Mouse (Mus musculus): ENCODE data around the gene Pnpla6. TPM values are rescaled to one million over a fixed set of nuclear protein-coding genes. Genes with fewer than 3 reads are reported as not detected.

Gene Pnpla6
- polyA plus RNA-seq, 1 experiment from 2014 or later: 6.4 TPM

- Histone ChIP-seq H3K27me3 (ENCODE audit: insufficient read depth, low read length) (peaks cover 7% of the 10 kb centered on the region; the same call in 1 of the 2 replicates), H3K4me2 (ENCODE audit: low read depth, low read length) (peak overlapping the region; percentile 48; the same call in 1 of the 2 replicates), H3K4me1 (ENCODE audit: insufficient read depth) (0 out of 2 replicates have a peak, but pooled peaks cover 3% of the 10 kb centered on the region), H3K9ac (replicated peaks) (no peak overlapping the region), H3K36me3 (replicated peaks; ENCODE audit: insufficient read depth, low read length) (no peaks in the 10 kb centered on the region), H3K27ac (ENCODE audit: low read depth) (no peak overlapping the region), H3K9me3 (ENCODE audit: low read length) (no peaks in the 10 kb centered on the region), H3K4me3 (ENCODE audit: low read depth, low read length) (no peak overlapping the region)
- 27% methylated on average over 37 of the region's 37 CpGs for WGBS (ENCODE audit: insufficient replicate concordance)
- ATAC-seq: peak; percentile 19; the same call in 1 of the 2 replicates
- no peak for TF ChIP-seq CTCF (IDR thresholded peaks at IDR 0.05; ENCODE audit: low read depth)
- no peak for TF ChIP-seq EP300 (IDR thresholded peaks at IDR 0.05; ENCODE audit: low read depth)
- DNase-seq: no peak
Observed at GRCm38 (mm10) chr8:3475715-3476429, 39.3 kb upstream of the Pnpla6 start.

GRCm38 (mm10) chr8:3480221-3480785 is 34.9 kb upstream of the Pnpla6 start:
- Histone ChIP-seq H3K36me3 (replicated peaks; ENCODE audit: insufficient read depth, low read length) (no peaks in the 10 kb centered on the region), H3K4me2 (ENCODE audit: low read depth, low read length) (no peak overlapping the region), H3K27ac (ENCODE audit: low read depth) (no peak overlapping the region), H3K27me3 (ENCODE audit: insufficient read depth, low read length) (peaks cover 7% of the 10 kb centered on the region; the same call in 1 of the 2 replicates), H3K9me3 (ENCODE audit: low read length) (no peaks in the 10 kb centered on the region), H3K4me1 (ENCODE audit: insufficient read depth) (0 out of 2 replicates have a peak, but pooled peaks cover 9% of the 10 kb centered on the region), H3K4me3 (ENCODE audit: low read depth, low read length) (no peak overlapping the region), H3K9ac (replicated peaks) (no peak overlapping the region)
- 63% methylated on average over 4 of the region's 4 CpGs for WGBS (ENCODE audit: insufficient replicate concordance)
- ATAC-seq (no peak), DNase-seq (no peak)
- TF ChIP-seq EP300 (IDR thresholded peaks at IDR 0.05; ENCODE audit: low read depth) (no peak), CTCF (IDR thresholded peaks at IDR 0.05; ENCODE audit: low read depth) (no peak)

- Histone ChIP-seq H3K9me3 (ENCODE audit: low read length) (no peaks in the 10 kb centered on the region), H3K4me3 (ENCODE audit: low read depth, low read length) (no peak overlapping the region), H3K27me3 (ENCODE audit: insufficient read depth, low read length) (peaks cover 3% of the 10 kb centered on the region; the same call in 1 of the 2 replicates), H3K27ac (ENCODE audit: low read depth) (no peak overlapping the region), H3K36me3 (replicated peaks; ENCODE audit: insufficient read depth, low read length) (no peaks in the 10 kb centered on the region), H3K9ac (replicated peaks) (no peak overlapping the region), H3K4me1 (ENCODE audit: insufficient read depth) (0 out of 2 replicates have a peak, but pooled peaks cover 9% of the 10 kb centered on the region), H3K4me2 (ENCODE audit: low read depth, low read length) (no peak overlapping the region)
- WGBS (ENCODE audit: insufficient replicate concordance): 52% methylated on average over 5 of the region's 5 CpGs
- TF ChIP-seq EP300 (IDR thresholded peaks at IDR 0.05; ENCODE audit: low read depth) (no peak), CTCF (IDR thresholded peaks at IDR 0.05; ENCODE audit: low read depth) (no peak)
- DNase-seq (no peak), ATAC-seq (peak; percentile 70)
Observed at GRCm38 (mm10) chr8:3481605-3482004, 33.6 kb upstream of the Pnpla6 start.

DNA sequence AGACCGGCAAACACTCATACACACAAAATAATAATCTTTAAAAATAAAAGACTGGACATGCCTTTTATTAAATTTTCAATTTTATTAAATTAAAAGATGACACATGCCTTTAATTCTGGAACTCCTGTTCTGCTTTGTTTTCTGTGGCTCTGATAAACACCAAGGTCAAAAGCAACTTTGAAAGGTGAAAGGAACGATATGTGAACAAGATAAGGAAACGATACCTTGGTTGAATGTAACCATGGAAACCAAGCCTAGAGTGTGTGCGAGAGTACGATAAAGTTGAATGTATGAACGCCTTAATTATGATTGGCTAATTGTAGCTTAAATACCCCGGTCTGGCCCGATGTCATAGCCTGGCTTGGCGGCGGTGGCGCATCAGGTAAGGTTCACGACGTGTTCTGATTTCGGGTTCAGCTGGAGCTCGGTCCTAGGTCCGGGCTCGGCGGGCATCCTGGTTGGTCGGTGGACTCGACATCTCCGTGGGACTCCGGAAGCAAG is 32.9 kb upstream of the Pnpla6 start:
- Histone ChIP-seq H3K4me1 (ENCODE audit: insufficient read depth) (0 out of 2 replicates have a peak, but pooled peaks cover 9% of the 10 kb centered on the region), H3K4me3 (ENCODE audit: low read depth, low read length) (no peak overlapping the region), H3K4me2 (ENCODE audit: low read depth, low read length) (no peak overlapping the region), H3K27me3 (ENCODE audit: insufficient read depth, low read length) (peaks cover 3% of the 10 kb centered on the region; the same call in 1 of the 2 replicates), H3K27ac (ENCODE audit: low read depth) (no peak overlapping the region), H3K9me3 (ENCODE audit: low read length) (no peaks in the 10 kb centered on the region), H3K36me3 (replicated peaks; ENCODE audit: insufficient read depth, low read length) (no peaks in the 10 kb centered on the region), H3K9ac (replicated peaks) (no peak overlapping the region)
- ATAC-seq (no peak), DNase-seq (no peak)
- 82% methylated on average over 22 of the region's 22 CpGs for WGBS (ENCODE audit: insufficient replicate concordance)
- TF ChIP-seq EP300 (IDR thresholded peaks at IDR 0.05; ENCODE audit: low read depth): no peak

GRCm38 (mm10) chr8:3483546-3483945 is 31.6 kb upstream of the Pnpla6 start:
- Histone ChIP-seq H3K27me3 (ENCODE audit: insufficient read depth, low read length) (no peaks in the 10 kb centered on the region), H3K4me2 (ENCODE audit: low read depth, low read length) (no peak overlapping the region), H3K27ac (ENCODE audit: low read depth) (no peak overlapping the region), H3K9ac (replicated peaks) (no peak overlapping the region), H3K4me3 (ENCODE audit: low read depth, low read length) (no peak overlapping the region), H3K9me3 (ENCODE audit: low read length) (no peaks in the 10 kb centered on the region), H3K4me1 (ENCODE audit: insufficient read depth) (0 out of 2 replicates have a peak, but pooled peaks cover 9% of the 10 kb centered on the region), H3K36me3 (replicated peaks; ENCODE audit: insufficient read depth, low read length) (no peaks in the 10 kb centered on the region)
- WGBS (ENCODE audit: insufficient replicate concordance): 50% methylated on average over 7 of the region's 7 CpGs
- ATAC-seq: no peak
- no peak for TF ChIP-seq EP300 (IDR thresholded peaks at IDR 0.05; ENCODE audit: low read depth)
- DNase-seq: no peak

GRCm38 (mm10) chr8:3485192-3485591 is 30.0 kb upstream of the Pnpla6 start:
- TF ChIP-seq EP300 (IDR thresholded peaks at IDR 0.05; ENCODE audit: low read depth) (no peak), CTCF (IDR thresholded peaks at IDR 0.05; ENCODE audit: low read depth) (no peak)
- Histone ChIP-seq H3K27me3 (ENCODE audit: insufficient read depth, low read length) (no peaks in the 10 kb centered on the region), H3K9me3 (ENCODE audit: low read length) (no peaks in the 10 kb centered on the region), H3K9ac (replicated peaks) (no peak overlapping the region), H3K4me3 (ENCODE audit: low read depth, low read length) (no peak overlapping the region), H3K27ac (ENCODE audit: low read depth) (no peak overlapping the region), H3K4me2 (ENCODE audit: low read depth, low read length) (no peak overlapping the region), H3K36me3 (replicated peaks; ENCODE audit: insufficient read depth, low read length) (no peaks in the 10 kb centered on the region), H3K4me1 (ENCODE audit: insufficient read depth) (0 out of 2 replicates have a peak, but pooled peaks cover 6% of the 10 kb centered on the region)
- 25% methylated on average over 5 of the region's 5 CpGs for WGBS (ENCODE audit: insufficient replicate concordance)
- ATAC-seq (no peak), DNase-seq (no peak)

Measured in liver, postnatal 0 days (tissue).